Mouse (Mus musculus) cerebellum, postnatal 36 days (tissue): Measurements from ENCODE around the gene Shbg.

Experiments used
- DNase-seq, 2 experiments: peaks; one replicate each; pipeline ENCODE4 v3.0.0; 2021 to 2022; ENCODE audit warnings: mixed read lengths in 2 of 2

Gene Shbg

GRCm38 (mm10) chr11:69594853-69595252 is 22.9 kb downstream of the Shbg start:
- no peak for DNase-seq

- DNase-seq, result no peak
Observed at GRCm38 (mm10) chr11:69592799-69593198, 24.9 kb downstream of the Shbg start.

- DNase-seq, result peak; percentile 31 to 56
Observed at GRCm38 (mm10) chr11:69591899-69592637, 25.6 kb downstream of the Shbg start.

GRCm38 (mm10) chr11:69591424-69591823 is 26.3 kb downstream of the Shbg start:
- no peak for DNase-seq

GRCm38 (mm10) chr11:69590622-69591021 is 27.1 kb downstream of the Shbg start:
- no peak for DNase-seq

- no peak for DNase-seq
Observed at GRCm38 (mm10) chr11:69589207-69589834, 28.4 kb downstream of the Shbg start.

- DNase-seq, result no peak
Observed at GRCm38 (mm10) chr11:69585718-69586325, 31.9 kb downstream of the Shbg start.

- no peak for DNase-seq
Observed at GRCm38 (mm10) chr11:69584937-69585336, 32.8 kb downstream of the Shbg start.

GRCm38 (mm10) chr11:69584008-69584407 is 33.7 kb downstream of the Shbg start:
- DNase-seq, result no peak

- DNase-seq, result no peak
Observed at GRCm38 (mm10) chr11:69582230-69582805, 35.4 kb downstream of the Shbg start.

- DNase-seq, result no peak
Observed at GRCm38 (mm10) chr11:69581814-69582213, 35.9 kb downstream of the Shbg start.

- peak; percentile 95 to 96 for DNase-seq
Observed at GRCm38 (mm10) chr11:69581147-69581688, 36.5 kb downstream of the Shbg start.

GRCm38 (mm10) chr11:69580572-69581146 is 37.0 kb downstream of the Shbg start:
- DNase-seq, result no peak

- DNase-seq, result peak; percentile 86 to 88
Observed at GRCm38 (mm10) chr11:69580091-69580514, 37.6 kb downstream of the Shbg start, which contains the start of the genes Wrap53 and Trp53. Wrap53 (minus strand) TSS chr11:69580255. Trp53 (plus strand) TSS chr11:69580359.

GRCm38 (mm10) chr11:69579128-69580017 is 38.3 kb downstream of the Shbg start:
- peak; percentile 96 to 99 for DNase-seq

GRCm38 (mm10) chr11:69578301-69578700 is 39.4 kb downstream of the Shbg start:
- DNase-seq, result no peak

GRCm38 (mm10) chr11:69576307-69576706 is 41.4 kb downstream of the Shbg start:
- DNase-seq, result no peak

- DNase-seq, result no peak
Observed at GRCm38 (mm10) chr11:69575220-69575619, 42.5 kb downstream of the Shbg start.

- DNase-seq, result no peak
Observed at GRCm38 (mm10) chr11:69565131-69565530, 52.6 kb downstream of the Shbg start.
